Mouse (Mus musculus): ENCODE data around the gene Fgf22.
"Not testable (repeated sequence)": the region's sequence is repeated elsewhere in the genome, so short reads cannot be mapped to it uniquely, and the experiment has no call there.

Fgf22 gene

DNA sequence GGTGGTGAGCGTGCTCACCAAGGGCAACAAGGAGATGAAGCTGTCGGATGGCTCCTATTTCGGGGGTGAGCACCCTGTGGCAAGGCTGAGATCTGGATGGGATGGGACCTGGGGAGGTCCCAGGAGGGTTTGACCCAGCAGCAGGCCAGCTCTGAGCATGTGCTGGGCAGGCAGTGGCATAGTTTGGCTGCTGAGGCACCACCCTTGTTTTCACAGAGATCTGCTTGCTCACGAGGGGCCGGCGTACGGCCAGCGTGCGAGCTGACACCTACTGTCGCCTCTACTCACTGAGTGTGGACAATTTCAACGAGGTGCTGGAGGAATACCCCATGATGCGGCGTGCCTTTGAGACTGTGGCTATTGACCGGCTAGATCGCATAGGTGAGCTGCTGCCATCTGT is 21.0 kb upstream of the Fgf22 start:
- no peak for DNase-seq

DNA sequence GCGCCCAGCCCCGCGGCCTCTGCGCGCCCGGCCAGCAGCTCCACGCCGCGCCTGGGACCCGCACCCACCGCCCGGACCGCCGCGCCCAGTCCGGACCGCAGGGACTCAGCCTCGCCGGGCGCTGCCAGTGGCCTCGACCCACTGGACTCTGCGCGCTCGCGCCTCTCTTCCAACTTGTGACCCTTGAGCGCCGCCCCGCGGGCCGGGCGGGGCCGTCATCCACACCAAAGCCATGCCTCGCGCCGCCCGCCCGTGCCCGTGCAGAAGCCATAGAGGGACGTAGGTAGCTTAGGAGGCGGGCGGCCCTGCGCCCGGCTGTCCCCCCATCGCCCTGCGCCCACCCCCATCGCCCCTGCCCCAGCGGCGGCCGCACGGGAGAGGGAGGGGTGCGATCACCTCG is 19.5 kb upstream of the Fgf22 start:
- DNase-seq = no peak

DNA sequence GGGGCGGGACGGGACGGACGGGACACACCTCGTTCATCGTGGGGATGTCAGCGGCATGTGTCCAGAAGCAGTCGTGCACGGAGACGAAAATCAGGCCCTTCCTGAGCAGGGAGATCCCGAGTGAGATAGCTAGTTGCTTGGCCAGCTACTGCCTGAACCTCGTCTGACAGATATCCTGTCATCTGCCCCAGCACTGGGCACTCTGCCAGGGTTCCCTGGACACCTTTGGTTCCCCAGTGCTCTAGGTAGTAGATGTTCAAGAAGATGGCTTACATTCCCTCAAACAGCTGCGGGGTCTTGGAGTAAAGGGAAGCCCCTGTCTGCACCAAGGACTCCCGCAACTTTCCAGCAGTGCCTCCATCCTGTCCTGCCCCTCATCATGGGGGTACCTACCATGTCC is 18.2 kb upstream of the Fgf22 start:
- DNase-seq = no peak

DNA sequence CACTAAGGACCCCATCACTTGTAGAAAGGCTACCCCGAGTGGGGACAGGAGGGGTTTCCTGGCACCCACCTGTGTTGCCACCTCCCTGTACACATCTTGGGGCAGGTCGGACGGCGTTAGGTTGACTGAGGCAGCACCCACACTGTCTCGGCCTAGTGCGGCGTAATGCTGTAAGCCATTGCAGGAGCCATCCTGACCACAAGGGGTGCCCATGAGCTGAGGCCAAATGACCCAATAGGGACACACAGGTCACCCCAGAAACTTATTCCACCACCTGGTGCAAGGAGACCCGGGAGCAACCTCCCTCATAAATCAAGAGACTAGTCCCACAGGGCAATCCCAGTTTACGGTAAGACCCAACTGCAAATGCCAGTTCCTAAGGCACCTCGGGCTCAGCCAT is 16.6 kb upstream of the Fgf22 start:
- DNase-seq = peak in 1 of 2 experiments; percentile 43

DNA sequence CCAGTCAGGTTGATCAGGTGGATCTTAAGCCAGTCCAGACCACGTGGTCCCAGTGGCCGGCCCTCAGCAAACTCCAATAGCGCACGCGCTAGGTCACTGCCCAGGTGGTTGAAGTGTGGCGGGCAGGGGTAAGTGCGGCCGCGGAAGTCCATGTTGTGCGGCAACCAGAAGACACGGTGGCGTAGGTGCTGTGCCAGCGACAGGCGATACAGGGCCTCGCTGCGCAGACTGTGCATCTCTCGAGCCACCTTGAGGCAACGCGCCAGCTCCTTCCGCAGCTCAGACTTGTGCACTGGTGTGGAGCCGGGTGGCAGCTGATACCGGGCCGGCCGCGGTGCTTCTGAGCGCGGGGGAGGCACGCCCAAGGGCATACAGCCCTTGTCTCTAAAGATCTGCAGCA is 15.6 kb upstream of the Fgf22 start:
- no peak for DNase-seq

DNA sequence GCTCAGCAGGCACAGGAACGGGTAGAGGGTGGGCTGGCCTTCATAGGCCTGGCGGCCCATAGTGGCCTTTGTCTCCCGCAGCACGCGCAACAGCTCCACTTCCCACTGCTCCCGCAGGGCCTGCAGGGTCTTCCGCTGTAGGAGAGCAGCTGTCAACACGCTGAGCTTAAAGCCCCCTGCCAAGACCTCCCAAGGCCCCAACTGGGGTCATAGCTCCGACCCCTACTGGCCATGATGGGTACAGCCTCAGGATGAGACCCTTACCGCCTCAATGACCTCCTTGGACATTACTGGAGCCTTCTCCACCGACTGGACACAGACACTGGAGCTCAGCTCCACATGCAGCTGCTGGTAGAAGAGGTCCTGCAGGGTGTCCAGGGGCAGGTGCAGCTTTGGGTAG is 14.0 kb upstream of the Fgf22 start:
- DNase-seq = no peak

DNA sequence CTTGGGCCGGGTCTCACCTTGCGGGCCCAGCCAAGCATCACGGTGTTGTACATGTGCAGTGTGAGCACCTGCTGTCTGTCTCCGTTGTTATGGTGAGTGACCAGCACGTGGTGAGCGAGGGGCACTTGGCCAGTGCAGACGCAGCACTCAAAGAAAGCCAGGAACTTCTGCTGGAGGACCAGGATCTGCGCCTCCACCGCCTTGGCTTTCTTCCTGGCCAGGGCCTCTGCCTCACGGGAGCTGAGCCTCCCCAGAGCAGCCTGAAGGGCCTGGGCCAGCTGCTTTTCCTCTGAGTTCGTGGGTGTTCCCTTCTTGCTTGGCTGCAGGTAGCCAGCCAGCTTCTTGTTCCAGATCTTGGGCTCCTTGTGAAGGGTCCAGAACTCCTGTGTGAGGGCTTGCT is 11.7 kb upstream of the Fgf22 start:
- DNase-seq = no peak

DNA sequence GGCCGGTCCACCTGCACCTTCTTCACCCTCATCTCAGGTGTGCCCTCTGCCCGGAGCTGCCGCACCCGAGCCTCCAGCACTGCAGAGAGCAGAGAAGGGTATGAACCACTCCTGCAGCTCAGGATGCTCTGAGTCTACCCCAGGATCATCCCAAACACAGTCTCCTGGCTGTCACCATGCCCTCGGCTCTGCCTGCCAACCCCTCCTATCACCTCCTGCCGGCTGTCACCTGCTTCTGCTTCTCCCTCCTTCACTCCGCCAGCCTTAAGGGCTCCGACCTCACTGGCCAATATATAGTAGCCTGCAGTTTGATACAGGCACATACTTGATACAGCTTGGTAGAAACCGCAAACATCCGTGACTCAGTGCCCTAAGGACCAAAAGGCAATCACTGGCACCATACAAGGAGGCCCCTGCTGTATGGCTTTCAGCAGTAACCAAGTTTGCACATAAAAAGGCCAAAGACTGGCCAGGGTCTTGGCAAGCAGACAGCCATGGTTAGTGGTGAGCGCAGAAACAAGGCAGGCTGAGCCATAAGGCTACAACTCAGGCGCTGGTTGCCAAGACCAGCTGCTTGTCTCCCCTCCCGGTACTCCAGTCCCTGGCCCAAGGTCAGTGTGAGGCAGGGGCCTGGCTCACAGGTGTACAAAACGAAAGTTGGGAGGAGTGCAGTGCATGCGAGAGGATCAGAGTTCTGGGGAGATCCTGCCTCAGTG is 11.1 kb upstream of the Fgf22 start:
- DNase-seq = no peak

DNA sequence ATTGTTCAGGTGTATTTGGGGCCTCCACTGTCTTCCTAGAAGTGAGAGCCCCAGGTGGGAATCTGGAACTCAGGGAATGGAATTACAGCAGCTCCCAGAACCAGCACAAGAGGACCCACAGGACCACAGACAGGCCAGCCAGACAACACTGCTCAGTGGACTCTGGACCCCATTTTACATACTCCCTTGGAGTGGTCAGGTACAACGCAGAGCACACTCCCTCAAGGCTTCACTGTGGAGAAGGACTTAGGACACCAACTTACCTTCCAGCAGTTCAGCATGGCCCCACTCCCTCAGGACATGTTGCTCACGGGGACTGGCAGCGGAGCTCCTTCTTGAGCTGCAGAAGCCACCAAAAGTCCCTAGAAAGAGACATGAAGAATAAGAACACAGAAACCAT is 9.5 kb upstream of the Fgf22 start:
- DNase-seq = peak; percentile 27 to 36

DNA sequence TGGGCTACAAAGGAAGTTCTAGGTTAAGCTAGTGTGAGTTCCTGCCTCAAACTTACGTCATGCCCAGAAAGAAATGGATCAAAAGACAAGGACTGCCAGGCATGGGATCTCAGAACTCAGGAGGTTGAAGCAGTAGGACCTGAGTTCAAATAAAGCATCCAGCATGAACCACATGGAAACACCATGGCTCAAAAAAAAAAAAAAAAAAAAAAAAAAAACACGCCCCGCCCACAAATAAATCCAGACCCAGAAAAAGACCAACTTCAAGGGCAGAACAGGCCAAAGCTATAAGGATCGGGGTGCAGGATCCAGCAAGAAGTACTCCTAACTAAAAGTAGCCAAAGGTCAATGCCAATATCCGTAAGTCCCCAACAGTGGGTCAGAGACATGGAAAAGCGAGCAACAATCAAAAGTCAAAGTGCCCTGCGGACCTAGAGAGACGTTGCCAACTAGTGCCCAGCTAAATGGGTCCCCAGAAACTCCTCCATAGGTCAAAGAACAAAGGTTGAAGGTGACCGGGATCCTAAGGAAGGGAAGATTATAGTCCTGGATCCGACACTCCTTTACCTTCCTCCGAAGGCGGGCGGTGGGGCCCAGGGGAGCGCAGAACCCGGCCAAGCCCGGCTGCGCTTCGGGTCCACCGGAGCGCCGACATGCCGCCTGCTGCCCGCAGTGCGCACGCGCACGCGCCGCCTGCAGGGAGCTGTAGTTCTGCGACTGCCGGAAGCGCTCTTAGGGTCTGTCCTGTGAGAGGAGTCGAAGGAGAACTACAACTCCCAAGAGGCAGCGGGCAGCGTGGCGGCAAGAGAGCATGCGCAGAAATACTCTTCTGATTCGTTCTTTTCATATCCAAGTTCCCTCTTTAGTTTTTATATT is 8.7 kb upstream of the Fgf22 start, which contains the start of gene Polrmt:
Gene Polrmt, minus strand, starts transcription at position 684 of the 876 bp plus-strand sequence.
- DNase-seq = peak; percentile 98

DNA sequence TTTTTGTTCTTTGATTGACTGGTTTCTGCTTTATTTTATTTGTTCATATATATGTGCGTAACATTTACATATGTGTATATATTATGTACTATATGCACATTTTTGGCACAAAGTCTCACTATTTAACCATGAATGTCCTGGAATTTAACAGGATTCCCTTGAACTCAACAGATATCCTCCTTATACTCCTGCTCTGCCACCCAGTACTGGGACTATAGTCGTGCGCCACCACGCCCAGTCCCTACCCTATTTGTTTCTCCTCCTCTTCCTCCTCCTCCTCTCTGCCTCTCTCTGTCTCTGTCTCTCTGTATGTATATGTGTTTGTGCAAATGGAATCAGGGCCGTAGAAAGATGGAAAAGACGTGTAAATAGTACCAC is 8.1 kb upstream of the Fgf22 start:
- DNase-seq = no peak

DNA sequence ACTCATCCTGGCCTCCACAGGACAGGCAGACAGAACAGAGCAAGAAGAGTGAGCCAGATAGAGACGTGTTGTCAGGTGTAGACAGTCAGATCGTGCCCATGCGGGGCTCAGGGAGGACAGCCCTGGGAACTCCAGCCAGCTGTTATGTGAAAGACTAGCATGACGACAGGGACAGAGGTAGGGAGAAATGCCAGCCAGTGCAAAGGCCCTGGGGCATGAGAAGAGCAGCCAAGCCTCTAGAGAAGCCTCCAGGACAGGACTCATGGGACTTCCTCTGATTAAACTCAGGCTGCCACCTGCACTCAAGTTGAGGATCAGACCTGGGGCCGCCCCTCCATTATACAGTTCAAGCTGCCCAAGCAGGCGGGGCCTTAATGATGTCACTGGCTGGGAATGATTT is 6.4 kb upstream of the Fgf22 start:
- DNase-seq = no peak

DNA sequence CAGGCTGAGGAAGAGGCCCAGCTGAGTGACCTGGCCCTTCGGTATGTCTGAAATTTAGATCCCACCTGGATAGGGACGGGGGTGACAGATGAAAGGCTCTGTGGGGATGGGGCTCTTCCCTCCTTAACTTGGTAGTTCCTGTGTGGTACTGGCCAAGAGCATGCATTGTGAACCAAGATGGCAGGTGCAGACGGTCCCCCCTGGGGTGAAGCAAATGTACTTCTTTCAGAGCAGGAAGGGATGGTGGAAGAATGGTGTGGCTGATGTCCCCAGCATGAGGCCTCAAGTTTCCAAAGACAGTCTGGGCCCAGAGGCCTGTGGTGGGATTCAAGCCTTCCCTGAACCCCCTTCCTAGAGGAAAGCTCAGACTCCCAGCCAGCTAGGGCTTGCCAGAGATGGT is 978 bp downstream of the Fgf22 start:
- DNase-seq = no peak

DNA sequence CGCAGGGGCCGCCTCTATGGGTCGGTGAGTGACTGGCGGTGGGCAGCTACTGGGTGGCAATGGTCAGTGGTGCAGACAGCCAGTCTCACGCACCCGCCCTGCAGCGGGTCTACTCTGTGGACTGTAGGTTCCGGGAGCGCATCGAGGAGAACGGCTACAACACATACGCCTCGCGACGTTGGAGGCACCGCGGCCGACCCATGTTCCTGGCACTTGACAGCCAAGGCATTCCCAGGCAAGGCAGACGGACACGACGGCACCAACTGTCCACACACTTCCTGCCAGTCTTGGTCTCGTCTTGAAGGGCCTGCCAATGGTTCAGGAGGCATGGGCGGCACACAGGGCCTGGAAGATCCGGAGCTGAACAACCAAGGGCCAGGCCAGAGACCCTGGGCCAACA is 1.8 kb downstream of the Fgf22 start:
- DNase-seq = no peak

DNA sequence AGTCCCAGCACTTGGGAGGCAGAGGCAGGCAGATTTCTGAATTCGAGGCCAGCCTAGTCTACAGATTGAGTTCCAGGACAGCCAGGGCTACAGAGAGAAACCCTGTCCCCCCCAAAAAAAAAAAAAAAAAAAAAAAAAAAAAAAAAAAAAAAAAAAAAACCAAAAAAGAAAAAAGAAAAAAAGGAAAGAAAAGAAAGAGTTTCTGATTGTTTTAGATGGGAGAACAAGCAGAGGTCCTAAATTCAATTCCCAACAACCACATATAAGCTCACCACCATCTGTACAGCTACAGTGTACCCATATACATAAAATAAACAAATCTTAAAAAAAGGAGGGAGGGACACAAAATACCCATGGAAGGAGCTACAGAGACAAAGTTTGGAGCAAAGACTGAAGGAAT is 4.8 kb downstream of the Fgf22 start:
- not testable (repeated sequence) for DNase-seq

DNA sequence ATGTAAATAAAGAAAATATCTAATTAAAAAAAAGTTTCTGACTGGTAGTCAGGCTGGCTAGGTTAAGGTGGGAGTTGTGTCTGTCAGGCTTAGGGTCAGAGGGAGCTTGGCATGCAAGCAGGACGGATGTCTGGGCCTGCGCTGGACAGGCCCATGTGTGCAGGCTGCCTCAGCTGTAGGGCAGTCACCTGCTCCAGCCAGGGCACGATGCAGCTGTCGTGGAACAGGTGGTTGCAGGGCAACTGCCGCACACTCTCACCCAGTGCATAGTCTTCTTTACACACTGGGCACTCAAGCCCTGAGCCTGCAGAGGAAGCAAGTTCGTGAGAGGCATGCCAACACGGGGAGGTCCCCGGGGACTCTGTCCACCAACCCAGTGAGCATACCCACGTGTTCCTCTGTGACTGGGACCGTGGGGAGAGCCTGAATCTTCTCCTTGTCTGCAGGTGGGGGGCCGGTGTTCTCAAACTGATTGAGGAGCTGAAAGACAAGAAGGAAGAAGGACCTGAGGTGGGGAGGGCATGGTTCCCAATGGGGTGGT is 5.8 kb downstream of the Fgf22 start:
- DNase-seq = no peak

DNA sequence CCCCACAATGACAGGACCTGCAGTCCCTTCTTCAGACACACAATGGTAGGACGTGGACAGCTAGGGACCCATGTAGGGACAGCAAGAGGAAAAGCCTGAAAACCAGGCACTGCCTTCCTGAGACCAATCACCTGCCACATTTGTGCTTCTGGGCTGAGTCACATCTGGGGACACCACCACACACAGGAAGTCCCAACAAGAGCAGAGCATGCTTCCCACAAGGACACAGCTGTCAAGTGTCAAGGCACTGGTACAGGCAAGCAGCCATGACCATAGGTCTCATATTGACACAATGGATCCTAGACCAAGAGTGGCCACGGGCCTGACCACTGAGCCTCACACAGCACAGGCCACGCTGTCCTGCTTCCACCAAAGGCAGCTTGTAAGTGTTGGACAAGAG is 8.0 kb downstream of the Fgf22 start:
- DNase-seq = no peak

DNA sequence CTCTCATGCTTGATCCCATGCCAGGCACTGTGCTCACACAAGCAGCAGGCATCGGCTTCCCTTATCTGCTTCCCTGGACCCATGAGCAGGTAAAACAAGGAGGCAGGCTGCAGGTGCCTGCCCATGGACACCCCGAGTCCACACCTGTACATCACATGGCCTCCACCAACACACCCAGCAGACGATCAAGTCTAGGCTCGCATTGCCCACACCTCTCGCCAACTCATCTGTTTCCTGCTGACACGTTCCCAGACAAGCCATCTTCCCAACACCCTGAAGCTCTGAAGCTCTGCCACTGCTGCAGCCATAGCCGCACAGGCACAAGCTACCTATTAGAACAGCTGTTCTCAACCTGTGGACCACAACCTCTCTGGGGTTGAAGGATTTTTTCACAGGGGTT is 9.4 kb downstream of the Fgf22 start:
- no peak for DNase-seq

DNA sequence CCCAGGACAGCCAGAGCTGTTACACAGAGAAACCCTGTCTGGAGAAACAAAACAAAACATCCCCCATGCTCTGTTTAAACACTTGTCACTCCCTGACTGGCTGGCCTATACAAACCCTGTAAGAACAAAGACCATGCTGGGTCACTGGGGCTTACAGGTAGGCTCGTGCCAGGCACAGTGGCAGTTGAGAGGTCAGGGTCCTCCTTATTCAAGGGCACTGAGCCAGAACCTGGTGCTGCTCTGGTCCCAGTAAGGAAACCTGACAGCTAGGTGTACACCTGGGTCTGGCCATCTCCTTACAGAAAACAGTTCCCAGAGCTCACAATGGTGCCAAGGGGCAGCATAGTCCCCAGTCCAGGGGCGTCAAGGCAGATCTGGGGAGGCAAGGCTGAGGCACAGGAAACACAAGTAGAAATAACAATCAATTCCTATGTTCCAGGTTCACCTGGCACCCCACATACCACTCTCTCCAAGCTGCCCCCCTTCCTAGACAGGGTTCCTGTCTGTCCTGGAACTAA is 10.4 kb downstream of the Fgf22 start:
- no peak for DNase-seq

DNA sequence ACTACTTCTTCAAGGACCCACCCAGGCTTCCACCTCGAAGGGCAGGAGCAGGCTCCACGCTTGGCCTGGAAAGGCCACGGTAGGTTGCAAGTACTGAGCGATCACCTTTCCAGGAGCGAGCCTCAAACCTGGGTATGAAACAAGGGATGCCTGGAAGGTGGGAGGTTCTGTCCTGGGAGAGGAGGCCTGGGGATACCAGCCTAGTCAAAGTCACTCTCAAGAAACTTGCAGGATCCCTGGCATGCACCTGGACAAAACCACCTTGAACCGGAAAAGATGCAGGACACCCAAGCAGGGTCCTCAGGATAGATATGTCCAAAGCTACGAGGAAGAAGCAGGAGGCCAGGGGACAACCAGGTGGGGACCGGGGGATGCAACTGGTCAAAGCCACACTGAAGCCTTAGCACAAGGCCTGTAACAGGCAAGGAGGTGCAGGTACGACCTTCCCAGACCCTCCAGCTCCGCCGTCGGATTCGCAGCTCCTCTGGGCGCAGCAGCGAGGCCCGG is 11.2 kb downstream of the Fgf22 start:
- peak in 1 of 2 experiments; percentile 39 for DNase-seq

DNA sequence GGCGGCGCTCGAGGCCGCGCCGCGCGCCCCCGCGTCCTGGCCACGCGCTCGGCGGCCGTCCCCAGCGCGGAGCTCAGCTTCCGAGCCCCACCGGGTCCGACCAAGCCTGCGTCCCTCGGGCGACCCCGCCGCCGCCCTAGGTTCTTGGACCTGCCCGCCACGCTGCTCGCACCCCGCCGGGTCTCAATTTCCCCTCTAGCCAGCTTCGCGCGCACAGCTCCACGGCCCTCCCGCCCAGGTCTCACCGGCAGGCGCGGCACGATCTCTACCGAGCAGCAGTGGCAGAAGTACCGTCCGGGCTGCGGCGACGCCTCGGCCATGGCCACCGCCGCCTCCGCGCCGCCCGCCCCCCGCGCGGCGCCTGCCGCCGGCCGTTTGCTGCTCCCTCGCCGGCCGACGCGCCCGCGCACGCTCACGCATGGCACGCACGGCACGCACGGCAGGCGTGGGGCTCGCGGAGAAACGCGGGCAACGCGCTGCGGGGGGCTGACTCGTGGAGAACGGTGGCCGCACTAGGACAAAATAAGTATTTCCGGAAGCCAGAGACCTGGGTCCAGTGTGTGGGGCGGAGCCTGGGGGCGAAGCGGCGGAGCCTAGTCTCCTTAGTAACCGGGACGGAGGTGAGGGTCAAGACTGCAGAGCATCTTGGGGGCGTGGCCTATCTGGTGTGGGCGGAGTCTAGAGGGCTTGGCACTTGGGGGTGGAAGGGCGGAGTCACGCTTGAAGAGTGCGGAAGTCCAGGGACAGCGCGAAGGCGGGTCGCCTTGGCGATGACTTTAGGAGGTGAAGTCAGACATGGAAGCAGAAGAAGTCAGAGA is 11.8 kb downstream of the Fgf22 start, which contains the start of gene Rnf126:
Gene Rnf126, minus strand, starts transcription at position 445 of the 818 bp plus-strand sequence.
- peak; percentile 100 for DNase-seq

Measured in kidney, adult 8-10 months (tissue).